Mouse (Mus musculus) G1E (cell line): ENCODE data around the gene Gpatch2l. TPM values are rescaled to one million over a fixed set of nuclear protein-coding genes. Genes with fewer than 3 reads are reported as not detected.
A peak's percentile ranks its signal among the peaks of the same experiment; 100 is the strongest.

Experiments
- ATAC-seq: 2 replicates; pipeline ENCODE4 v1.8.0; 2016; ENCODE audit warnings: mild to moderate bottlenecking; ENCODE audit not compliant: insufficient number of reproducible peaks, poor library complexity, low FRiP score, severe bottlenecking; ENCODE audit errors: extremely low read depth
- DNase-seq: peaks from one replicate; pipeline ENCODE4 v3.0.0; 2012; ENCODE audit warnings: low spot score
- H3K27me3 ChIP-seq: 2 replicates; pipeline ENCODE4 v1.6.1; 2012; ENCODE audit warnings: mild to moderate bottlenecking, low read length, inconsistent platforms; ENCODE audit not compliant: insufficient read depth
- H3K36me3 ChIP-seq: replicated peaks from 2 replicates; pipeline ENCODE3; 2012; ENCODE audit warnings: mild to moderate bottlenecking, inconsistent platforms
- H3K4me1 ChIP-seq: 2 replicates; pipeline ENCODE4 v1.6.1; 2012; ENCODE audit warnings: low read depth, low read length, inconsistent platforms, mixed read lengths; ENCODE audit not compliant: insufficient read depth
- H3K4me3 ChIP-seq: 2 replicates; pipeline ENCODE4 v1.5.1; 2012; ENCODE audit warnings: low read depth, mild to moderate bottlenecking, inconsistent platforms, low read length, moderate library complexity, mixed read lengths
- H3K9me3 ChIP-seq: replicated peaks from 2 replicates; pipeline ENCODE4 v1.6.1; 2012; ENCODE audit warnings: inconsistent platforms
- CTCF ChIP-seq: IDR thresholded peaks from 2 replicates; pipeline ENCODE4 v1.5.1; 2012; ENCODE audit warnings: low read depth, low read length, inconsistent platforms, mixed read lengths
- GATA1 ChIP-seq: IDR thresholded peaks from 2 replicates; pipeline ENCODE4 v1.6.1; 2012; ENCODE audit warnings: borderline replicate concordance, low read length, inconsistent platforms, mixed read lengths
- GATA2 ChIP-seq: IDR thresholded peaks from 2 replicates; pipeline ENCODE4 v1.6.1; 2012; ENCODE audit warnings: low read depth, low read length, inconsistent platforms, borderline replicate concordance
- POLR2AphosphoS5 ChIP-seq: IDR thresholded peaks from 2 replicates; pipeline ENCODE4 v1.6.1; 2012; ENCODE audit warnings: low read depth, low read length, inconsistent platforms; ENCODE audit not compliant: insufficient replicate concordance
- TAL1 ChIP-seq: conservative IDR thresholded peaks from 2 replicates; pipeline ENCODE4 v1.6.1; 2012; ENCODE audit warnings: low read depth, low read length, inconsistent platforms, mixed read lengths
- polyA plus RNA-seq: library from polyadenylated mRNA; stranded (reverse); fragments of >175 nt; gene quantifications from 2 replicates; pipeline ENCODE4 v1.2.3, GENCODE M21; 2012
- total RNA-seq, 2 experiments: library from RNA; stranded (forward) in 1 of 2; stranded (reverse) in 1 of 2; fragments of 200-1000 nt in 1 of 2; fragments of >200 nt in 1 of 2; fragmentation: Nextera tagmentation in 1 of 2; gene quantifications; 2 replicates each; pipeline ENCODE4 v1.2.3; 2014 to 2017

The Gpatch2l gene
- total and polyA plus RNA-seq, 3 experiments: 18.4 to 95.0 (median 56.4) TPM

DNA sequence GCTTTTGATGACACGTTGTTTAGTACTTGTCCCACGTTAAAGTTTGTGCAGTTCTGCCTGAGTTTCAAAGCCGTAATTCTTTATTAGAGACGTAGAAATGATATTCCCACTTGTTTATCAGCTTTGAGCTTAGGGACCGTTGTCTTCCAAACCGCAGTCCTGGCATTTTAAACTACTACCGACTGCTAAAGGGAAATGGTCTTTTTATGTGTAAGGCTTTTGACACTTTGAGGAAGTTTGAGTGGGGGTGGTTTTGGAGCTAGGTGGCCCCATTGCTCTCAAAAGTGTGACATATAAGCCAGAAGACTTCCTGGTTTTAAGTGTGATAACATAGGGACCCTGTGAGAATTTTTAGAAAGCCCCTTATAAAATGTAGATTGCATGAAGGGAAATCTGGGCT, 905 bp downstream of the Gpatch2l start:
- Histone ChIP-seq H3K4me3 (peak overlapping the region; percentile 84), H3K36me3 (peaks cover 36% of the 10 kb centered on the region), H3K27me3 (peaks cover 2% of the 10 kb centered on the region; the same call in 1 of the 2 replicates), H3K9me3 (no peaks in the 10 kb centered on the region), H3K4me1 (peaks cover 50% of the 10 kb centered on the region)
- TF ChIP-seq CTCF (no peak), GATA2 (no peak), TAL1 (no peak), POLR2AphosphoS5 (no peak), GATA1 (no peak)
- DNase-seq (peak; percentile 69), ATAC-seq (no peak)

GRCm38 (mm10) chr12:86243936-86244335, 2.3 kb downstream of the Gpatch2l start:
- H3K4me1 ChIP-seq: peaks cover 54% of the 10 kb centered on the region
- H3K36me3 ChIP-seq: peaks cover 47% of the 10 kb centered on the region
- DNase-seq (no peak), ATAC-seq (no peak)
- no peaks in the 10 kb centered on the region for H3K9me3 ChIP-seq
- H3K4me3 ChIP-seq: peak overlapping the region; percentile 27; the same call in 1 of the 2 replicates
- no peak for TF ChIP-seq GATA2
- TF ChIP-seq POLR2AphosphoS5: no peak
- no peak for TF ChIP-seq TAL1
- TF ChIP-seq GATA1: no peak
- no peak for TF ChIP-seq CTCF
- H3K27me3 ChIP-seq: no peaks in the 10 kb centered on the region

DNA sequence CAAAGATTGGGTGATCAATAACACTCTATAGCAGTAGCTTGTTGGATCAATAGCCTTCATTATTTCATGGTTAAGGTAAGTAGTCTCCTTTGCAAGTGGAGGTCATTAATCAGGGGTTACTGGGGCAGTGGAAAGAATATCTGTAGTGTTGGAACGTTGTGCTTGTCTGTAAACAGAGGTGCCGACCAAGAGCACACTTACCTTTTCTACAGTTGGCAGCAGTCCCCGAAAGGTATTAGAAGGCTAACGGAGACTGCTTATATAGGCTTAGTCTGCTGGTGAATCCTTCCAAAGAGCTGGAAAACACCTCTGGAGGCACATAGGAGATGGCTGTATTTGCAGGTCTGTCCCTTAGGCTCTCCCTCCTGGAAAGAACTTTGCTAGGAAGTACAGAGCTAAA, 8.5 kb downstream of the Gpatch2l start:
- DNase-seq (no peak), ATAC-seq (no peak)
- H3K4me1 ChIP-seq: peaks cover 23% of the 10 kb centered on the region
- H3K4me3 ChIP-seq: no peak overlapping the region
- peaks cover 83% of the 10 kb centered on the region for H3K36me3 ChIP-seq
- no peaks in the 10 kb centered on the region for H3K27me3 ChIP-seq
- TF ChIP-seq CTCF (no peak), GATA1 (no peak), POLR2AphosphoS5 (no peak), TAL1 (no peak), GATA2 (no peak)
- H3K9me3 ChIP-seq: no peaks in the 10 kb centered on the region

DNA sequence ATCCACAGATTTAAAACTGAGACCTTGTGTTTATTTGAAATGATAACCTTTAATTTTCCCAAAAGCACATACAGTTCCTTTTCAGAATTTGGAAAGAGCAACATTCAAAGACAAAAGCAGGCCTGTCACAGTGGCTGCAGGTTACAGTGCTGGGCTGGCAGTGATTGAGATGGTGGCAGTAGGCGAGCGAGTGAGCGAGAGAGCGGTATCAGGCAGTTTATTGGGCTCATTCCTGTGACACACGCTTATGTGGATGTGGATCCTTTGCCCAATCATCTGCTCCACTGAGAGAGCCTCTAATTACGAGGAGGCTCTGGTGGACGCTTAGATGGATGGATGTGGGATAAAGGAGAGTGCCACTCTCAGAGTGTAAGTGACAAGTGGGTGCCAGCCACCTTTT, 13.3 kb downstream of the Gpatch2l start:
- Histone ChIP-seq H3K9me3 (no peaks in the 10 kb centered on the region), H3K36me3 (peaks cover 87% of the 10 kb centered on the region), H3K4me3 (no peak overlapping the region), H3K27me3 (no peaks in the 10 kb centered on the region), H3K4me1 (peaks cover 8% of the 10 kb centered on the region; the same call in 1 of the 2 replicates)
- no peak for ATAC-seq
- DNase-seq: no peak
- TF ChIP-seq GATA1: no peak
- no peak for TF ChIP-seq POLR2AphosphoS5
- TF ChIP-seq GATA2: no peak
- TF ChIP-seq CTCF: no peak
- no peak for TF ChIP-seq TAL1

- no peak for DNase-seq
- peaks cover 95% of the 10 kb centered on the region for H3K36me3 ChIP-seq
- no peak for TF ChIP-seq TAL1
- H3K4me3 ChIP-seq: no peak overlapping the region
- peaks cover 2% of the 10 kb centered on the region; the same call in 1 of the 2 replicates for H3K4me1 ChIP-seq
- no peaks in the 10 kb centered on the region for H3K9me3 ChIP-seq
- no peak for ATAC-seq
- H3K27me3 ChIP-seq: no peaks in the 10 kb centered on the region
Observed at GRCm38 (mm10) chr12:86271626-86272025, 30.0 kb downstream of the Gpatch2l start.

DNA sequence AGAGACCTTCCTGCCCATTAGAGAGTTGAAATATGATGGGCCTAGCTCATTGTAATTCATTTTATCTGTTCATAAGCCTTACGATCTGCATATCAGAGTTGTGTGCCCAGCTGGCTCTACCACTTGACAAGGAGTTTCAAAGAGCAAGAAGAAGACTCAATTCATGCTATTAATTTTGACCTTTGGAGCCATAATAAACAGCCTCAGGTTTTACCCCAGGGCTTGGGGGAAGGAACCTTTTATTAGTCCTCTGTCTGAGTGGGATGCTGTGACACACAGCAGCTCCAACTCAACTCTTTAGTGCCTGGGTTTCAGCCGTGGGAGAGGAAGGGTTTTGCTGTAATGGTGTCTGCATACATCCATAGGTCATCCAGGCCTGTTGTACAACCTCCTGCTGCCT, 32.6 kb downstream of the Gpatch2l start:
- DNase-seq (no peak), ATAC-seq (no peak)
- Histone ChIP-seq H3K9me3 (no peaks in the 10 kb centered on the region), H3K27me3 (no peaks in the 10 kb centered on the region), H3K4me1 (peaks cover 2% of the 10 kb centered on the region; the same call in 1 of the 2 replicates), H3K4me3 (no peak overlapping the region), H3K36me3 (peaks cover 95% of the 10 kb centered on the region)
- TF ChIP-seq POLR2AphosphoS5 (no peak), GATA2 (no peak), CTCF (no peak), TAL1 (no peak), GATA1 (no peak)

- H3K36me3 ChIP-seq: peaks cover 93% of the 10 kb centered on the region
- H3K27me3 ChIP-seq: no peaks in the 10 kb centered on the region
- DNase-seq (no peak), ATAC-seq (no peak)
- H3K4me3 ChIP-seq: no peak overlapping the region
- peaks cover 2% of the 10 kb centered on the region; the same call in 1 of the 2 replicates for H3K4me1 ChIP-seq
- TF ChIP-seq TAL1 (no peak), POLR2AphosphoS5 (no peak), CTCF (no peak), GATA2 (no peak), GATA1 (no peak)
- H3K9me3 ChIP-seq: no peaks in the 10 kb centered on the region
Observed at GRCm38 (mm10) chr12:86275731-86276130, 34.1 kb downstream of the Gpatch2l start.
